Mouse (Mus musculus): ENCODE data around the gene Oaz2. TPM values are rescaled to one million over a fixed set of nuclear protein-coding genes. Genes with fewer than 3 reads are reported as not detected.

Oaz2 gene
- polyA plus RNA-seq, 1 experiment from 2014 or later, result 319 TPM

DNA sequence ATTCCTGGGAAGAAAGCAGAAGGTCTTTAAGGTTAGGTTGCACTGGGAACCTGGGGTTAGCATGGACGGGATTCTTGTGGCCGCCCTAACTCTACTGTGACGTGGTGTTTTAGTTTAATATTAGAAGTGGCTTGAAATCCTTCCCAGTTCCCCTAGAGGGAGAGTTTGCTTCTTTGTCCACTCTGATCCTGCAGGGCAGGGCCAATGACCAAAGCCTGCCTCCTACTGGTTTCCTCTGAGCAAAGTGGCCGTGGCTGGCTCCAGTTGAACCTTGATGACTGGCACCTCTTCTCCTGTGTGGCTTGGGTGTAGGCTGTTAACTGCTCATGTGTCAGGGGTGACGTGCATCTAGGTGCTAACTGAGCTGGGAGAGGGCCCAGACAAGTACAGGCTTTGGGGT is 6.8 kb upstream of the Oaz2 start:
- Histone ChIP-seq H3K27me3 (ENCODE audit: low read depth, poor library complexity, severe bottlenecking) (no peaks in the 10 kb centered on the region), H3K36me3 (no peaks in the 10 kb centered on the region), H3K4me1 (no peaks in the 10 kb centered on the region), H3K4me3 (no peak overlapping the region), H3K27ac (no peak overlapping the region), H3K9me3 (replicated peaks) (no peaks in the 10 kb centered on the region)
- WGBS, result 65% methylated on average over 5 of the region's 5 CpGs
- DNase-seq (ENCODE audit: low spot score), result no peak

- WGBS, result 77% methylated on average over 1 of the region's 1 CpGs
- Histone ChIP-seq H3K9me3 (replicated peaks) (no peaks in the 10 kb centered on the region), H3K36me3 (no peaks in the 10 kb centered on the region), H3K4me1 (no peaks in the 10 kb centered on the region), H3K4me3 (no peak overlapping the region), H3K27me3 (ENCODE audit: low read depth, poor library complexity, severe bottlenecking) (no peaks in the 10 kb centered on the region), H3K27ac (no peak overlapping the region)
- DNase-seq (ENCODE audit: low spot score), result no peak
Observed at GRCm38 (mm10) chr9:65661493-65661892, 6.3 kb upstream of the Oaz2 start.

- WGBS, result 0% methylated on average over 3 of the region's 3 CpGs
- Histone ChIP-seq H3K4me3 (no peak overlapping the region), H3K36me3 (no peaks in the 10 kb centered on the region), H3K27ac (no peak overlapping the region), H3K9me3 (replicated peaks) (no peaks in the 10 kb centered on the region), H3K4me1 (no peaks in the 10 kb centered on the region), H3K27me3 (ENCODE audit: low read depth, poor library complexity, severe bottlenecking) (no peaks in the 10 kb centered on the region)
- DNase-seq (ENCODE audit: low spot score), result peak; percentile 77
Observed at GRCm38 (mm10) chr9:65664163-65664562, 3.6 kb upstream of the Oaz2 start.

- WGBS, result 32% methylated on average over 5 of the region's 5 CpGs
- no peaks in the 10 kb centered on the region for H3K27me3 ChIP-seq (ENCODE audit: low read depth, poor library complexity, severe bottlenecking)
- no peak overlapping the region for H3K4me3 ChIP-seq
- H3K4me1 ChIP-seq, result no peaks in the 10 kb centered on the region
- H3K27ac ChIP-seq, result no peak overlapping the region
- peak; percentile 81 for DNase-seq (ENCODE audit: low spot score)
- no peaks in the 10 kb centered on the region for H3K36me3 ChIP-seq
- H3K9me3 ChIP-seq (replicated peaks), result no peaks in the 10 kb centered on the region
Observed at GRCm38 (mm10) chr9:65666042-65666441, 1.8 kb upstream of the Oaz2 start.

- Histone ChIP-seq H3K9me3 (replicated peaks) (no peaks in the 10 kb centered on the region), H3K4me3 (no peak overlapping the region), H3K27ac (peak overlapping the region; percentile 44; the same call in 1 of the 2 replicates), H3K36me3 (no peaks in the 10 kb centered on the region), H3K4me1 (peaks cover 11% of the 10 kb centered on the region), H3K27me3 (ENCODE audit: low read depth, poor library complexity, severe bottlenecking) (no peaks in the 10 kb centered on the region)
- 58% methylated on average over 9 of the region's 9 CpGs for WGBS
- no peak for DNase-seq (ENCODE audit: low spot score)
Observed at GRCm38 (mm10) chr9:65671431-65671931, 3.7 kb downstream of the Oaz2 start.

DNA sequence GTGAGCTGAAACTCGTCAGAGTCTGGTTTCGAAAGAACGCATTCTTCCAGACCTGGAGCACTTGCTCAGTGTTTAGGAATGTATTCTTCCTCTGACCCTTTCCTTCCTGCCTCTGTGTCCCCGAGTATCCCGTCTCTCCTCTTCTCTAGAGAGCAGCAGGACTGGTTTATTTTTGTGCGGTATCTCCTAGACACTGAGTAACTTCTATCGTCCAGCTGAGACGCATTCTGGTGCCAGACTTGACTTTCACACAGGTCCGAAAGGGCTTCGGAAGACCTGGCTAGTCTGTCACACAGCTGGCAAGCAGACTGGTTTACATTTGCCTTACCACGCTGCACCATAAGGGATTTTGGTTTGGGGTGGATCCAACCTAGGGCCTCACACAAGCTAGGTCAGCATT is 5.2 kb downstream of the Oaz2 start:
- Histone ChIP-seq H3K4me1 (peaks cover 22% of the 10 kb centered on the region), H3K4me3 (no peak overlapping the region), H3K9me3 (replicated peaks) (no peaks in the 10 kb centered on the region), H3K27me3 (ENCODE audit: low read depth, poor library complexity, severe bottlenecking) (no peaks in the 10 kb centered on the region), H3K36me3 (no peaks in the 10 kb centered on the region), H3K27ac (peak overlapping the region; percentile 36; the same call in 1 of the 2 replicates)
- no peak for DNase-seq (ENCODE audit: low spot score)
- 89% methylated on average over 11 of the region's 11 CpGs for WGBS

DNA sequence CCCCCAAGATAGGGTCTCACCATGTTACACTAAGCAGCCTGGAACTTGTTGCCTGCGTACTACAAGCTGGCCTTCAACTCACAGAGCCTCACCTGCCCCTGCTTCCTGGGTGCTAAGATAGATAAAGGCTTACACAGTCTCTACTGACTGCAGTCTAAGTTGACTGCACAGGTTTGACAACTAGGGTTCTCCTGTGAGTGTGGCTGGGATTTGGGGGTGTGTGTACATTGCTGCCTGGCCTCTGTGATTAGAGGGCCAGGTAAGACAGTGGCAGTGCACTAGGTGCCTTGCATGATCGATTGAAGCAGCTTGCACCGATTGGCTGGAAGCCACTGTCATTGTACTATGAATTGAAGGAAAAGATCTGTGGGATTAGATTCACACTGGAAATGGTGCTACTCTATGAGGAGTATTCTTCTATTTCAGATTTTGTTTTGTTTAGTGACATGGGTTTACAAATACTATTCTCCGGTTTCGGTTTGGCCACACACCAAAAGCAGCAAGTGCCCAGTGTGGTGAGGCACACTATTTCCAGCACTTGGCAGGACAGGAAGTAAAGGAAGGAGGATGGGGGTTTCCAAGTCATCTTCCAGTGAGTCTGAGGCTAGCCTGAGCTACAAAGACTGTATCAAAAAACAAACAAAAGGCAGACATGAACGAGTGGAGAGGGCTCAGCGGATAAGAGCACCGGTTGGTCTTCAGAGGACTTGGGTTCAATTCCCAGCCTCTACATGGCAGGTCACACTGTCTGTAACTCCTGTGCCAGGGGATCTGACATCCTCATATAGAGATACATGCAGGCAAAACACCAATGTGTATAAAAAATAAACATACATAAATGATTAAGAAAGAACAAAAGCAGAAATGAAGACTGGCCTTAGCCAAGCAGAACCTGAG is 7.9 kb downstream of the Oaz2 start:
- Histone ChIP-seq H3K27me3 (ENCODE audit: low read depth, poor library complexity, severe bottlenecking) (no peaks in the 10 kb centered on the region), H3K9me3 (replicated peaks) (no peaks in the 10 kb centered on the region), H3K36me3 (peaks cover 3% of the 10 kb centered on the region), H3K4me3 (peak overlapping the region; percentile 80), H3K4me1 (peaks cover 49% of the 10 kb centered on the region), H3K27ac (peak overlapping the region; percentile 94)
- no peak for DNase-seq (ENCODE audit: low spot score)
- 59% methylated on average over 8 of the region's 8 CpGs for WGBS

GRCm38 (mm10) chr9:65676358-65677118 is 8.7 kb downstream of the Oaz2 start:
- 0% methylated on average over 48 of the region's 51 CpGs for WGBS
- peak; percentile 98 for DNase-seq (ENCODE audit: low spot score)
- H3K4me1 ChIP-seq, result peaks cover 49% of the 10 kb centered on the region
- no peaks in the 10 kb centered on the region for H3K27me3 ChIP-seq (ENCODE audit: low read depth, poor library complexity, severe bottlenecking)
- peak overlapping the region; percentile 80 for H3K4me3 ChIP-seq
- H3K27ac ChIP-seq, result peak overlapping the region; percentile 94
- peaks cover 6% of the 10 kb centered on the region for H3K36me3 ChIP-seq
- no peaks in the 10 kb centered on the region for H3K9me3 ChIP-seq (replicated peaks)

DNA sequence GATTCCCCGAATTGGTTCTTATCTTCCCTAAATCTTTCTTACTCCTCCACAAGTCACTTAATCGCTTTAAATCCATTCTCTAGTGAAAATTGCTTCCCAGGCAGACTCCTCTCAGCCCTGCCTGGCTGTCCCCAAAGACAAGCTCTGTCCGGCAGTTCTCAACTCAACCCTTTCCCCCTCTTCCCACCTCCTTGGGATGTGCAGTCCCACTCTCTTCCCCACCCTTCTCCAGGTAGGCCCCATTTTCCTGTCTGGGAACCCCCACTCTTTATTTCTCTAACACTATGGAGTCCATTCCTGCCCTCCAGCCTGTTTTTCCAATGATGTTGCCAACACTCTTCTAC is 9.3 kb downstream of the Oaz2 start:
- no peak for DNase-seq (ENCODE audit: low spot score)
- H3K4me3 ChIP-seq, result peak overlapping the region; percentile 80
- 3% methylated on average over 3 of the region's 3 CpGs for WGBS

GRCm38 (mm10) chr9:65679181-65679761 is 11.5 kb downstream of the Oaz2 start:
- no peaks in the 10 kb centered on the region for H3K27me3 ChIP-seq (ENCODE audit: low read depth, poor library complexity, severe bottlenecking)
- DNase-seq (ENCODE audit: low spot score), result peak; percentile 79
- peaks cover 9% of the 10 kb centered on the region for H3K36me3 ChIP-seq
- H3K27ac ChIP-seq, result peak overlapping the region; percentile 80
- WGBS, result 19% methylated on average over 5 of the region's 5 CpGs
- peak overlapping the region; percentile 80 for H3K4me3 ChIP-seq
- H3K9me3 ChIP-seq (replicated peaks), result no peaks in the 10 kb centered on the region
- peaks cover 48% of the 10 kb centered on the region for H3K4me1 ChIP-seq

More for the DNA sequence above, 9.3 kb downstream of the Oaz2 start:
- Histone ChIP-seq H3K9me3 (replicated peaks) (no peaks in the 10 kb centered on the region), H3K36me3 (peaks cover 6% of the 10 kb centered on the region), H3K27ac (peak overlapping the region; percentile 94), H3K27me3 (ENCODE audit: low read depth, poor library complexity, severe bottlenecking) (no peaks in the 10 kb centered on the region), H3K4me1 (peaks cover 48% of the 10 kb centered on the region)

- Histone ChIP-seq H3K4me1 (peaks cover 45% of the 10 kb centered on the region), H3K36me3 (peaks cover 26% of the 10 kb centered on the region), H3K27me3 (ENCODE audit: low read depth, poor library complexity, severe bottlenecking) (no peaks in the 10 kb centered on the region), H3K4me3 (no peak overlapping the region), H3K27ac (no peak overlapping the region), H3K9me3 (replicated peaks) (no peaks in the 10 kb centered on the region)
- no peak for DNase-seq (ENCODE audit: low spot score)
- 93% methylated on average over 4 of the region's 4 CpGs for WGBS
Observed at GRCm38 (mm10) chr9:65680938-65681633, 13.3 kb downstream of the Oaz2 start.

DNA sequence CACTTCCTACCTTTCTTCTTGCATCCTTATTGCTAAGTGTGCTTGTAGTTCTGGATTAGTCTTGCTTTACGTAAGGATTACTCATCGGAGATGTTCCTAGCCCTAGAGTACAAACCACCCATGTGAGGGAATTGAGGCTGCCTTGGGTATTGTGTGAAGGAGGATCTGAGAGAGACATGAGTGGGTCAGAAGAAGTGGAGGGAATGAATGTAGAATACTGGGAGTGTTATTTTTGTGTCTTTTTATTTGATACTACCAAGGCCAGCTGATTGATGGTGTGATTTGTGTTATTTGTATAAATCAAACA is 13.8 kb downstream of the Oaz2 start:
- Histone ChIP-seq H3K4me3 (no peak overlapping the region), H3K27me3 (ENCODE audit: low read depth, poor library complexity, severe bottlenecking) (no peaks in the 10 kb centered on the region)
- WGBS, result 90% methylated on average over 2 of the region's 2 CpGs

More for the DNA sequence above, 13.8 kb downstream of the Oaz2 start:
- Histone ChIP-seq H3K27ac (no peak overlapping the region), H3K36me3 (peaks cover 31% of the 10 kb centered on the region), H3K9me3 (replicated peaks) (no peaks in the 10 kb centered on the region), H3K4me1 (peaks cover 45% of the 10 kb centered on the region)
- no peak for DNase-seq (ENCODE audit: low spot score)

Measured in limb, embryonic 10.5 days (tissue).